Mouse (Mus musculus) cortical plate, adult 2 months (tissue): ENCODE data around the gene Krtap4-6. TPM values are rescaled to one million over a fixed set of nuclear protein-coding genes. Genes with fewer than 3 reads are reported as not detected.
"Not testable (repeated sequence)": the region's sequence is repeated elsewhere in the genome, so short reads cannot be mapped to it uniquely, and the experiment has no call there.

Experiments used
- H3K27ac ChIP-seq: fragments of 200-500 bp; 2 replicates; pipeline ENCODE4 v1.5.1; 2012; ENCODE audit warnings: low read length, control low read depth, inconsistent platforms; ENCODE audit not compliant: insufficient read depth
- H3K4me1 ChIP-seq: fragments of 200-500 bp; 2 replicates; pipeline ENCODE4 v1.6.1; 2011; ENCODE audit warnings: low read length; ENCODE audit not compliant: control insufficient read depth, insufficient read depth
- H3K4me3 ChIP-seq: fragments of 200-500 bp; 2 replicates; pipeline ENCODE4 v1.5.1; 2011; ENCODE audit warnings: mild to moderate bottlenecking, low read length, control low read depth; ENCODE audit not compliant: insufficient read depth
- CTCF ChIP-seq: fragments of 200-500 bp; IDR thresholded peaks from 2 replicates; pipeline ENCODE4 v1.5.1; 2011; ENCODE audit warnings: mild to moderate bottlenecking, control low read depth, low read length; ENCODE audit not compliant: insufficient read depth; ENCODE audit errors: extremely low read depth
- POLR2A ChIP-seq: fragments of 200-500 bp; IDR thresholded peaks from 2 replicates; pipeline ENCODE4 v1.6.1; 2011; ENCODE audit warnings: mild to moderate bottlenecking, low read length, control low read depth; ENCODE audit not compliant: insufficient read depth; ENCODE audit errors: extremely low read depth
- polyA plus RNA-seq: library from polyadenylated mRNA; depleted of rRNA; stranded (reverse); fragments of >200 nt; gene quantifications from 2 replicates; pipeline ENCODE4 v1.2.3, GENCODE M21; 2012; rRNA removed

The Krtap4-6 gene
- not detected in 2 replicates for polyA plus RNA-seq

DNA sequence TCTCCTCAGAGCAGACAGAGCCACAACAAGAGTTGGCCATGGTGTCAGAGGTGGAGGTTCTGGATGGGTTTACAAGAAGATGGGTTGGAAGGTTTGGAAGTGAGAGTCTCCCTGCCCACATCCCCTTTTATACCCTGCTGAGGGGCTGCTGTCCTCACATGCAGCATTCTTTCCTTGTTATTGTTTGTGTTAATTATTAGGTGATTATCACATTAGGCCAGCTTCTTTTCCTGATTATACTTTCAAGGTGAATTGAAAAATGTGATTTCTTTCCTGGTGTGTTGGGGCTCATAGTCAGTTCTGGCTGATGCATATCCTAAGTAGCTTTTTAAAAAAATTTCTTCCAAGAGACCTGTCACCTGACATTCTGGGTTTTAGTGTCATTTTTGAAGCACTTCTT is at the start of gene Krtap4-6:
Gene Krtap4-6, minus strand, starts transcription at position 101 of the 400 bp plus-strand sequence.
- Histone ChIP-seq H3K4me3 (no peak within 1 kb of the TSS), H3K4me1 (no peaks in the 10 kb centered on the region), H3K27ac (no peak within 1 kb of the TSS)
- TF ChIP-seq CTCF (no peak), POLR2A (no peak)

- no peaks in the 10 kb centered on the region for H3K4me1 ChIP-seq
- no peak within 1 kb of the TSS for H3K4me3 ChIP-seq
- no peak within 1 kb of the TSS for H3K27ac ChIP-seq
- TF ChIP-seq CTCF (no peak), POLR2A (no peak)
Measured at GRCm38 (mm10) chr11:99690463-99690862, 24.7 kb upstream of the Krtap4-6 start, which contains the start of gene Gm14190. TSS of gene Gm14190 (minus strand) at chr11:99690740.

GRCm38 (mm10) chr11:99685235-99685634 is 19.5 kb upstream of the Krtap4-6 start:
- H3K4me1 ChIP-seq, H3K4me3 ChIP-seq, H3K27ac ChIP-seq: not testable (repeated sequence)

DNA sequence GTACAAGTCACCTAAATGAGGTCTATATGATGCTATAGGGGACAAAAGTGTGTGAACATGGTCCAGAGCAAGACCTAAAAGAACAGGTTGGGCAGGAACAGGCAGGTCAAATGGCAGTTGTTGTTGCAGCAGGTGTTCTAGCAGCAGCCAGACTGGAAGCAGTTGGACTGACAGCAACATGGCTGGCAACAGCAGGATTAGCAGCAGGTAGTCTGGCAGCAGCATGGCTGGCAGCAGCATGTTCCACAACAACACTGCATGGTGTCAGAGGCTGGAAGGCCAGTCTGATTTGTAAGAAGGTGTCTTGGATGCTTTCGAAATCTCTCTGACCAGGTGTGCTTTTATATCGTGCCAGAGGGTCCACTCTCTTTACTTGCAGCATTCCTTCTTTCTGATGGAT is 17.7 kb upstream of the Krtap4-6 start:
- H3K27ac ChIP-seq: no peak overlapping the region
- TF ChIP-seq POLR2A: no peak
- TF ChIP-seq CTCF: no peak
- H3K4me3 ChIP-seq: no peak overlapping the region
- no peaks in the 10 kb centered on the region for H3K4me1 ChIP-seq

- no peak overlapping the region for H3K27ac ChIP-seq
- TF ChIP-seq POLR2A (no peak), CTCF (no peak)
- no peaks in the 10 kb centered on the region for H3K4me1 ChIP-seq
- no peak overlapping the region for H3K4me3 ChIP-seq
Measured at GRCm38 (mm10) chr11:99662802-99663201, 3.0 kb downstream of the Krtap4-6 start.

- no peak overlapping the region for H3K4me3 ChIP-seq
- H3K4me1 ChIP-seq: no peaks in the 10 kb centered on the region
- H3K27ac ChIP-seq: no peak overlapping the region
- TF ChIP-seq POLR2A: no peak
- TF ChIP-seq CTCF: no peak
Measured at GRCm38 (mm10) chr11:99659256-99659655, 6.5 kb downstream of the Krtap4-6 start.

- not testable (repeated sequence) for H3K4me3 ChIP-seq, H3K4me1 ChIP-seq, H3K27ac ChIP-seq
Measured at GRCm38 (mm10) chr11:99658467-99659010, 7.2 kb downstream of the Krtap4-6 start, which contains the start of gene Gm11563. TSS of gene Gm11563 (minus strand) at chr11:99658960.

DNA sequence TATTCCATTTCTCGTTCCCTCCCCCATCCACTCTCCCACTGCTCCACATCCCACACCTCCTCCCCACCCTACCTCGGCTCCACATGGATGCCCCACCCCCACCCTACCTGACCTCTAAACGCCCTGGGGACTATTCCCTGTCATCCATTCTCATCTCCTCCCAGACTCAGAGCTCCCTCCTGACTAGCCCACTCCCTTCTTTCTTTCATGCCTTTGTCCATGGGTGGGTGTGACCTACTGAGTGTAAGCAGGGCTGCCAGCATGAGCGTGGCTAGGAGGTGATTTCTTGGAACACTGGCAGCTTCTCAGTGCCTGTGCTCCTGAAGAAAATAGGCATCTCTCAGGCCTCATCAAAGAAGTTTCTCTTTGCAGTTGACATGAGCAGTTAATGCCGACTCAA is 8.7 kb downstream of the Krtap4-6 start:
- TF ChIP-seq CTCF (no peak), POLR2A (no peak)

DNA sequence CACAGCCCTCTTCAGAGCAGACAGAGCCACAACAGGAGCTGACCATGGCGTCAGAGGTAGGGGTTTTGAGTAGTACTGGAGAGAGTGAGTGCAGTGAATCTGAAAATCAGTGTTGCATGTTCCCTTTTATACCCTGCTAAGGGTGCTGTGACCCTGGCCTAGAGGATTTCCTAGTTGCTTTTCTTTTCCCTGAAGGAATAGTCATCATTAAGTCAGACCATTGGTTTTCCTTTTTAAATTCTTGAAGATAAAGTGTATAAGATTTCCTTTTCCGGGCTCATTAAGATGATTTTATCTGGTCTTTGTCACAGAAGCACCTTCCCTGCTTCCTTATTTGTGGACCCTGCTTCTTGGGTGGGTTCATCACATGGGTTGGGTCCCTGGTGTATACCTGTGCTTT is 15.6 kb downstream of the Krtap4-6 start, which contains the start of gene Gm11555:
Gene Gm11555, minus strand, starts transcription at position 101 of the 400 bp plus-strand sequence.
- Histone ChIP-seq H3K27ac (no peak within 1 kb of the TSS), H3K4me1 (no peaks in the 10 kb centered on the region)
- TF ChIP-seq CTCF (no peak), POLR2A (no peak)

More for the DNA sequence above, 8.7 kb downstream of the Krtap4-6 start:
- no peak overlapping the region for H3K4me3 ChIP-seq
- no peaks in the 10 kb centered on the region for H3K4me1 ChIP-seq
- no peak overlapping the region for H3K27ac ChIP-seq

DNA sequence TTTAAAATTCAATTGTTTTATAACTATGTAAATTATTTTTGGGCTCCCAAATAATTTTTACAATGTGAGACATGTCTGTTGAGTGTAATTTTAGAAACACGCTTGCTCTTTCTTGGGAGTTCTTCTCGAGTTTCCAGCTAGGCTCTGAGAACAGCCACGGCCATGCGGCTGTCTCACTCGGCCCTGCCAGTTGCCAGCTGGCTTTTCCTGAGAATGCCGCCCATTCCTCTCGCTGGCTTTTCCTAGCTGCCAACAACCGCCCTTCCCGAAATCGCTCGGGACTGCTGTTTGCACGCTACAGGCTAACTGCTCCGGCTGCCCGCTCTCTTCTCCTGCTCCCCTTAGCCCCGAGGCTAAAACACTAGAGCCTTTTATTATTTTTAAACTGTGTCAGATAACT is 19.3 kb downstream of the Krtap4-6 start:
- Histone ChIP-seq H3K4me1 (no peaks in the 10 kb centered on the region), H3K27ac (no peak overlapping the region), H3K4me3 (no peak overlapping the region)
- TF ChIP-seq CTCF (no peak), POLR2A (no peak)

More for the DNA sequence above, 15.6 kb downstream of the Krtap4-6 start, which contains the start of gene Gm11555:
- H3K4me3 ChIP-seq: no peak within 1 kb of the TSS

DNA sequence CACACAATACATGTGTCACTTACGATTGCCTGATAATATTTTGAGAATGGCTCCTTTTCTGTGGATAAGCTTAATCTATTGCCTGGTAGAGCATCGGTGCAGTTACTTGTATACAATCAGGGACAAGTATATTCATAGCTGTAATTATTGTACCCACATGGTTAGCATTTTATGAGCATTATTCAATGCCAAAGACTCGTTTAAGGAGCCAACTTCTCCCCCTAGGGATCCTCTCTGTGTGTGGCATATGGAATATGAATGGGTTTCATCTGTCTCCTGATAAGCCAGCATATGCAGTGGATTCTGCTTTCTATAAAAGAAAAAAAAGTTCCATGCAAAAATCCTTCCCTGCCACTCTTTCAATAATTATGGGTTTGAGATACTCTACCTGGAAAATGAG is 21.4 kb downstream of the Krtap4-6 start:
- Histone ChIP-seq H3K4me3 (no peak overlapping the region), H3K4me1 (no peaks in the 10 kb centered on the region), H3K27ac (no peak overlapping the region)
- TF ChIP-seq CTCF (no peak), POLR2A (no peak)

GRCm38 (mm10) chr11:99643635-99644139 is 22.1 kb downstream of the Krtap4-6 start, which contains the start of gene Krtap4-7:
TSS of gene Krtap4-7 (minus strand) at chr11:99644089.
- not testable (repeated sequence) for H3K4me3 ChIP-seq, H3K27ac ChIP-seq, H3K4me1 ChIP-seq
